In genomic region chr3:105891760-105892571, GRCm38 (mm10) we compare ENCODE assay signal across 8 mouse cellular contexts. TPM values are rescaled to one million over a fixed set of nuclear protein-coding genes. Genes with fewer than 3 reads are reported as not detected.
DNase-seq lines count a peak whose midpoint lies in the region; ATAC-seq and TF ChIP-seq lines count a peak whose summit lies in the region.

No protein-coding gene starts in this region.

- TF ChIP-seq POLR2A in olfactory bulb, adult 2 months (IDR thresholded peaks at IDR 0.05; ENCODE audit: insufficient read depth, low read depth, low read length): no peak

- H3K4me2 ChIP-seq in heart, embryonic 14.5 days (ENCODE audit: low read length): 0 out of 2 replicates have a peak overlapping the region, but pooled peaks have one; percentile 5

- H3K9me3 ChIP-seq in heart, embryonic 14.5 days (ENCODE audit: control insufficient read depth, low read length): no peaks in the 10 kb centered on the region

- no peaks in the 10 kb centered on the region for H3K36me3 ChIP-seq in heart, embryonic 14.5 days (ENCODE audit: control insufficient read depth, insufficient read depth, low read length)

- no peak overlapping the region for H3K9ac ChIP-seq in heart, embryonic 14.5 days (ENCODE audit: low read length)

- 70% methylated on average over 10 of the region's 10 CpGs for WGBS in heart, embryonic 14.5 days
- 72% methylated on average over 10 of the region's 10 CpGs for WGBS in olfactory bulb, adult 2 months

- intact Hi-C loops in left cerebral cortex, adult 2 months (cut with DNase I): loop anchor here (5.0 kb wide), 1 partner anchor 35 kb away; no protein-coding TSS in a partner anchor
- intact Hi-C loops in left cerebral cortex, postnatal 4 days (cut with DNase I): no loop called here

- peak; percentile 3; the same call in 1 of the 2 replicates for ATAC-seq in heart, embryonic 14.5 days (ENCODE audit: insufficient number of reproducible peaks, insufficient read depth, low FRiP score, low read depth)

- H3K4me3 ChIP-seq in left cerebral cortex, adult 2 months: no peak overlapping the region
- H3K4me3 ChIP-seq in heart, embryonic 14.5 days (ENCODE audit: control insufficient read depth in 1 of 2, insufficient read depth in 1 of 2, low read depth in 1 of 2, low read length in 2 of 2): no peak overlapping the region
- no peak overlapping the region for H3K4me3 ChIP-seq in olfactory bulb, adult 2 months (ENCODE audit: insufficient read depth, low read depth, low read length)

- peak overlapping the region; percentile 67 for H3K27ac ChIP-seq in left cerebral cortex, adult 2 months
- H3K27ac ChIP-seq in heart, embryonic 14.5 days (replicated peaks in 1 of 2; ENCODE audit: control insufficient read depth in 1 of 2, insufficient read depth in 1 of 2, low read depth in 2 of 2, low read length in 2 of 2): peak overlapping the region; percentile 0 to 44; a peak in 3 of 4 replicates
- peak overlapping the region; percentile 46; the same call in 1 of the 2 replicates for H3K27ac ChIP-seq in olfactory bulb, adult 2 months (ENCODE audit: insufficient read depth, low read depth, low read length)

- no peak for DNase-seq in left cerebral cortex, adult 2 months (ENCODE audit: extremely low spot score in 1 of 2, low spot score in 2 of 2)
- no peak for DNase-seq in left cerebral cortex, postnatal 4 days
- DNase-seq in liver: peak; percentile 49
- DNase-seq in embryo, embryonic 10 days (ENCODE audit: low spot score): no peak
- no peak for DNase-seq in c-Kit-positive CD71-positive TER-119-positive erythroid progenitor cells, embryonic 14.5 days (ENCODE audit: low spot score)
- DNase-seq in layer of hippocampus, postnatal 36 days: no peak

- TF ChIP-seq CTCF in left cerebral cortex, adult 2 months (IDR thresholded peaks at IDR 0.05): no peak
- no peak for TF ChIP-seq CTCF in olfactory bulb, adult 2 months (IDR thresholded peaks at IDR 0.05; ENCODE audit: insufficient read depth, low read depth, low read length)

- peaks cover 31 to 46% of the 10 kb centered on the region in 2 experiments for H3K4me1 ChIP-seq in heart, embryonic 14.5 days (ENCODE audit: control insufficient read depth in 2 of 2, insufficient read depth in 2 of 2, low read length in 2 of 2)
- H3K4me1 ChIP-seq in olfactory bulb, adult 2 months (ENCODE audit: control insufficient read depth, insufficient read depth, low read length): peaks cover 30% of the 10 kb centered on the region

- peaks cover 3% of the 10 kb centered on the region; the same call in 1 of the 2 replicates for H3K27me3 ChIP-seq in heart, embryonic 14.5 days (ENCODE audit: control insufficient read depth, insufficient read depth, low read length)

RNA-seq across cellular contexts. Expression of gene Tmigd3, which starts 21.3 kb away (rescaled TPM):
- total RNA-seq in left cerebral cortex, adult 2 months (2021): under 1 TPM in 1 of 2 experiments, not detected in 1; 0.75 TPM
- total RNA-seq in left cerebral cortex, postnatal 4 days (2021): not detected
- 0.26 and 0.41 TPM in 2 replicates for polyA plus RNA-seq in heart, embryonic 14.5 days (2014; fragmentation: Nextera tagmentation; extraction: Ambion mirVana)
- not detected in 2 replicates for polyA plus RNA-seq in olfactory bulb, adult 2 months (2012; ENCODE audit: insufficient read depth, insufficient read length, low replicate concordance, missing spikeins)
- total RNA-seq in layer of hippocampus, postnatal 36 days (2021): not detected

RNA-seq across cellular contexts. Expression of gene Adora3, which starts 21.3 kb away (rescaled TPM):
- total RNA-seq in left cerebral cortex, adult 2 months (2021): 1 to 10 TPM in 1 of 2 experiments, under 1 TPM in 1; 0.66 to 1.1 TPM
- under 1 TPM; 0.28 to 0.36 TPM for total RNA-seq in left cerebral cortex, postnatal 4 days (2021)
- not detected in 2 replicates for polyA plus RNA-seq in heart, embryonic 14.5 days (2014; fragmentation: Nextera tagmentation; extraction: Ambion mirVana)
- polyA plus RNA-seq in olfactory bulb, adult 2 months (2012; ENCODE audit: insufficient read depth, insufficient read length, low replicate concordance, missing spikeins): not detected in 2 replicates
- total RNA-seq in layer of hippocampus, postnatal 36 days (2021): under 1 TPM; 0.83 to 1.00 TPM

RNA-seq across cellular contexts. Expression of gene I830077J02Rik, which starts 40.5 kb away (rescaled TPM):
- 1 to 10 TPM in 1 of 2 experiments, under 1 TPM in 1; 0.84 to 1.5 TPM for total RNA-seq in left cerebral cortex, adult 2 months (2021)
- under 1 TPM; 0.56 to 0.64 TPM for total RNA-seq in left cerebral cortex, postnatal 4 days (2021)
- polyA plus RNA-seq in heart, embryonic 14.5 days (2014; fragmentation: Nextera tagmentation; extraction: Ambion mirVana): 1.5 and 1.8 TPM in 2 replicates
- not detected in 2 replicates for polyA plus RNA-seq in olfactory bulb, adult 2 months (2012; ENCODE audit: insufficient read depth, insufficient read length, low replicate concordance, missing spikeins)
- total RNA-seq in layer of hippocampus, postnatal 36 days (2021): under 1 TPM; 0.56 to 0.90 TPM
